13 mouse cellular contexts compared by ENCODE assay signal in the genomic region with DNA sequence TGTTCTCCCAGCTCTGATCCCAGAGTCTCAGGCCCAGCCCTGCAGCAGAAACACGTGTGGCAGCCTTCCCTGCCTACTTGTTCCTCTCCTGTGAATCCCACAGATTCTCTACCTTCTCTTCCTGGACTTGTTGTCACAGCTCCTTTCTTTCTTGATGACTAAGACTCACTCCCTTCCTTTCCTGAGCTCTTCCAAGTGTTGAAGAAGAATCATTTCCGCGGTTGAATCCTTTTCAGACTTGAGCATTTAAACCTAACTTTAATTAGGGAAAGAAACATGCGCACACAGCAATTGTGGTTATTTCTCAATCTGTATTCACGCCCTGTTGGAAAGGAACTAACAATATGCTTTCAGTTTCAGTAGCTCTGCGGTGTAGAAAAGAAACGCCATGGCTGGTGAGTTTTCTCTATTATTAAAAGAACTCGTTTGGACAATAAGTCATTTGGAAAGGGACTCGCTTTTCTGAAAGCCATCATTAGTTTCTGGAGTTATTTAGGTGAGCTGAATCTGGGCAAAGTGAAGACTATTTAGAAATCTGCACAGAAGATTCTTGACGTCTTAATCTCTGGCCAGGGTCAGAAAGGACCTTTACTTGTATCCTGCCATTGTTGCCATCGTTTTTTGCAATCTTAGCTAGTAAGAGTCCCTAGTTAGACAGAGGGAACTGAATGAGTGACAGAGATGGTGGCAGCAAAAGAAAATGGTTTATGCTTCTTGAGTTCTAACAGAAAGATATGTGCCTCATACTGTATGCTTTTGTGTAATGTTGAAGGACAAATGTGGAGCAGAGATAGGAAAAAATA. TPM values are rescaled to one million over a fixed set of nuclear protein-coding genes. Genes with fewer than 3 reads are reported as not detected.
DNase-seq lines count a peak whose midpoint lies in the region; ATAC-seq and TF ChIP-seq lines count a peak whose summit lies in the region.
"Had no signal": no experiment of that assay in that cellular context is flagged by ENCODE, and none has a peak within 500 bp of the region (broad histone marks: within the 10 kb centered on the region; RNA-seq: fewer than 3 reads in every experiment).

A gene (plus strand): TSS at position 189 of the 803 bp plus-strand sequence.

- intact Hi-C loops in heart, postnatal 25 days (cut with DNase I): no loop called here

- H3K9ac ChIP-seq in hindbrain, embryonic 14.5 days: no peak within 1 kb of the TSS
- H3K9ac ChIP-seq: forebrain, embryonic 15.5 days; stomach, embryonic 15.5 days had no signal

- H3K4me3 ChIP-seq in hindbrain, embryonic 14.5 days (replicated peaks; ENCODE audit: low read length): no peak within 1 kb of the TSS
- H3K4me3 ChIP-seq: forebrain, embryonic 15.5 days; stomach, embryonic 15.5 days had no signal

- peak; percentile 72 for ATAC-seq in megakaryocyte-erythroid progenitor cell, adult 5-6 weeks (replicated peaks; ENCODE audit: low FRiP score, low TSS enrichment, poor library complexity, severe bottlenecking)
- ATAC-seq in hindbrain, embryonic 14.5 days (ENCODE audit: low FRiP score): no peak
- ATAC-seq: forebrain, embryonic 15.5 days had no signal

- no peaks in the 10 kb centered on the region for H3K27me3 ChIP-seq in hindbrain, embryonic 14.5 days (ENCODE audit: control insufficient read depth, insufficient read depth, low read length)
- H3K27me3 ChIP-seq: forebrain, embryonic 15.5 days; stomach, embryonic 15.5 days had no signal

- DNase-seq in heart, adult 9 months (ENCODE audit: low spot score in 2 of 2): peak; percentile 27 to 29
- DNase-seq in heart, postnatal 25 days (ENCODE audit: low spot score): no peak
- peak; percentile 28 to 37 for DNase-seq in B cell, adult 2 months
- DNase-seq in brain, embryonic 14.5 days (ENCODE audit: low read depth): peak; percentile 6
- no peak for DNase-seq in hindbrain, embryonic 14.5 days (ENCODE audit: low spot score)
- DNase-seq in urinary bladder, postnatal 14 days (ENCODE audit: low spot score): no peak
- DNase-seq in adipocyte (ENCODE audit: low spot score): no peak
- DNase-seq: adrenal gland, postnatal 36 days; embryo, embryonic 11 days; kidney, adult 9 months had no signal

- H3K4me1 ChIP-seq in hindbrain, embryonic 14.5 days (replicated peaks; ENCODE audit: control insufficient read depth, insufficient read depth, low read length): no peaks in the 10 kb centered on the region
- H3K4me1 ChIP-seq: forebrain, embryonic 15.5 days; stomach, embryonic 15.5 days had no signal

- 71% methylated on average over 11 of the region's 11 CpGs for WGBS in hindbrain, embryonic 14.5 days

- H3K27ac ChIP-seq in hindbrain, embryonic 14.5 days: no peak within 1 kb of the TSS
- H3K27ac ChIP-seq: forebrain, embryonic 15.5 days; stomach, embryonic 15.5 days had no signal

- no peaks in the 10 kb centered on the region for H3K9me3 ChIP-seq in hindbrain, embryonic 14.5 days (ENCODE audit: control insufficient read depth, low read length)
- H3K9me3 ChIP-seq: forebrain, embryonic 15.5 days; stomach, embryonic 15.5 days had no signal

- H3K4me2 ChIP-seq in hindbrain, embryonic 14.5 days (replicated peaks): no peak within 1 kb of the TSS
- H3K4me2 ChIP-seq: forebrain, embryonic 15.5 days; stomach, embryonic 15.5 days had no signal

- no peak for TF ChIP-seq CTCF in brain, embryonic 14.5 days (IDR thresholded peaks at IDR 0.05; ENCODE audit: borderline replicate concordance, extremely low read depth, insufficient read depth, insufficient read length)

- no peak for TF ChIP-seq POLR2A in brain, embryonic 14.5 days (IDR thresholded peaks at IDR 0.05; ENCODE audit: borderline replicate concordance, extremely low read depth, insufficient read depth, insufficient read length, poor library complexity, severe bottlenecking)

- H3K36me3 ChIP-seq in hindbrain, embryonic 14.5 days (replicated peaks; ENCODE audit: control insufficient read depth, insufficient read depth): no peaks in the 10 kb centered on the region
- H3K36me3 ChIP-seq: forebrain, embryonic 15.5 days; stomach, embryonic 15.5 days had no signal

RNA-seq across cellular contexts. Expression of the gene that starts here (rescaled TPM):
- total RNA-seq in heart, postnatal 25 days (2021): 1 to 10 TPM in 1 of 2 experiments, under 1 TPM in 1; 0.94 to 1.5 TPM
- polyA plus RNA-seq in brain, embryonic 14.5 days (2012; rRNA removed): 0.25 and 0.38 TPM in 2 replicates
- total RNA-seq in megakaryocyte-erythroid progenitor cell, adult 5-6 weeks (2014; fragmentation: Nextera tagmentation): 3.1 and 3.3 TPM in 2 replicates
- 4.2 and 13.8 TPM in 2 replicates for total RNA-seq in megakaryocyte-erythroid progenitor cell, adult 5-6 weeks (2017)
- polyA plus RNA-seq in hindbrain, embryonic 14.5 days (2014; fragmentation: Nextera tagmentation; extraction: Ambion mirVana): 0.99 and 1.4 TPM in 2 replicates

Comparison
In these comparisons a context has a peak if more than half of its experiments do, and no peak if none do; other contexts are left out.
1. DNase-seq: peak in heart, adult 9 months (2 of 2) and B cell, adult 2 months (2 of 2); none in heart, postnatal 25 days (single experiment), hindbrain, embryonic 14.5 days (single experiment), urinary bladder, postnatal 14 days (single experiment) and adipocyte (single experiment).
2. Peak in DNase-seq in brain, embryonic 14.5 days; RNA of the gene not detected or under 1 TPM.